Mouse (Mus musculus) testis, adult 2 months (tissue): Measurements from ENCODE around the gene Krt20.

Experiments used
- CTCF ChIP-seq: fragments of 200-500 bp; IDR thresholded peaks from 2 replicates; pipeline ENCODE4 v1.5.1; 2012; ENCODE audit warnings: low read depth, mild to moderate bottlenecking, inconsistent platforms, low read length, moderate library complexity; ENCODE audit not compliant: control insufficient read depth, insufficient read depth, insufficient replicate concordance
- POLR2A ChIP-seq: fragments of 200-500 bp; IDR thresholded peaks from 2 replicates; pipeline ENCODE4 v1.6.1; 2012; ENCODE audit warnings: low read depth, mild to moderate bottlenecking, inconsistent platforms, low read length, moderate library complexity; ENCODE audit not compliant: control insufficient read depth

DNA sequence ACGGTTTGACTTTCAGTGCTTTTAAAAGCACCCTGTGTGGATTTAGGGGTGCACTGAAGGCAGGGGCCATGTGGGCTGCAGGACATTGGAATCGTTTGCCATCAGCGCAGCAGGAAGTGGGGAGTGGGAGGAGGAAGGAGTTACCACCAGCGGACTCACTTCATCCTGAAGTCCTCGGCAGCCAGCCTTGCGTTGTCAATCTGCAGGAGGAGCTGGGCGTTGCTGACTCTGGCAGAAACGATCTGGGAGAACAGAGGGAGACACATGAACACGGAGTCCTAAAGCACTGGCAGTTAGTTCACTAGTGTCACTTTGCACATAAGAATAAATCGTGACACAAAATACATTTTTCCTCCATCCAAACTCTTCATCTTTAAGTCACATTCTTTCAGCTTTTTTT, 17.4 kb downstream of the Krt20 start:
- TF ChIP-seq CTCF (no peak), POLR2A (no peak)
